Mouse (Mus musculus): ENCODE data around the gene Ncoa3.
"Not testable (repeated sequence)": the region's sequence is repeated elsewhere in the genome, so short reads cannot be mapped to it uniquely, and the experiment has no call there.

Gene Ncoa3

GRCm38 (mm10) chr2:165992270-165993172, at the start of gene Ncoa3:
TSS of gene Ncoa3 (plus strand) at chr2:165992636.
- peak; percentile 90 to 91 for DNase-seq (ENCODE audit: low spot score in 2 of 2)

GRCm38 (mm10) chr2:165943113-165943512, 49.3 kb upstream of the Ncoa3 start:
- DNase-seq (ENCODE audit: low spot score in 2 of 2): no peak

- no peak for DNase-seq (ENCODE audit: low spot score in 2 of 2)
Measured at GRCm38 (mm10) chr2:165944576-165945351, 47.7 kb upstream of the Ncoa3 start.

GRCm38 (mm10) chr2:165946046-165946564, 46.3 kb upstream of the Ncoa3 start:
- peak in 1 of 2 experiments; percentile 35 for DNase-seq (ENCODE audit: low spot score in 2 of 2)

GRCm38 (mm10) chr2:165948007-165948406, 44.4 kb upstream of the Ncoa3 start:
- DNase-seq (ENCODE audit: low spot score in 2 of 2): peak; percentile 73 to 77

GRCm38 (mm10) chr2:165948785-165949184, 43.7 kb upstream of the Ncoa3 start:
- DNase-seq (ENCODE audit: low spot score in 2 of 2): not testable (repeated sequence)

- peak; percentile 58 to 63 for DNase-seq (ENCODE audit: low spot score in 2 of 2)
Measured at GRCm38 (mm10) chr2:165949719-165950118, 42.7 kb upstream of the Ncoa3 start.

- peak; percentile 48 for DNase-seq (ENCODE audit: low spot score in 2 of 2)
Measured at GRCm38 (mm10) chr2:165951432-165952068, 40.9 kb upstream of the Ncoa3 start.

GRCm38 (mm10) chr2:165954872-165955271, 37.6 kb upstream of the Ncoa3 start:
- DNase-seq (ENCODE audit: low spot score in 2 of 2): peak; percentile 84 to 87

GRCm38 (mm10) chr2:165955386-165955785, 37.0 kb upstream of the Ncoa3 start:
- DNase-seq (ENCODE audit: low spot score in 2 of 2): no peak

- DNase-seq (ENCODE audit: low spot score in 2 of 2): peak in 1 of 2 experiments; percentile 31
Measured at GRCm38 (mm10) chr2:165956096-165956740, 36.2 kb upstream of the Ncoa3 start.

GRCm38 (mm10) chr2:165957257-165957828, 35.1 kb upstream of the Ncoa3 start:
- DNase-seq (ENCODE audit: low spot score in 2 of 2): no peak

GRCm38 (mm10) chr2:165958556-165958955, 33.9 kb upstream of the Ncoa3 start:
- no peak for DNase-seq (ENCODE audit: low spot score in 2 of 2)

- DNase-seq (ENCODE audit: low spot score in 2 of 2): no peak
Measured at GRCm38 (mm10) chr2:165960695-165961094, 31.7 kb upstream of the Ncoa3 start.

GRCm38 (mm10) chr2:165962824-165963223, 29.6 kb upstream of the Ncoa3 start:
- DNase-seq (ENCODE audit: low spot score in 2 of 2): no peak

- no peak for DNase-seq (ENCODE audit: low spot score in 2 of 2)
Measured at GRCm38 (mm10) chr2:165964121-165964520, 28.3 kb upstream of the Ncoa3 start.

- DNase-seq (ENCODE audit: low spot score in 2 of 2): no peak
Measured at GRCm38 (mm10) chr2:165967076-165967475, 25.4 kb upstream of the Ncoa3 start.

GRCm38 (mm10) chr2:165967823-165968555, 24.4 kb upstream of the Ncoa3 start:
- DNase-seq (ENCODE audit: low spot score in 2 of 2): peak; percentile 75 to 76

GRCm38 (mm10) chr2:165968876-165969275, 23.6 kb upstream of the Ncoa3 start:
- DNase-seq (ENCODE audit: low spot score in 2 of 2): no peak

GRCm38 (mm10) chr2:165969391-165969790, 23.0 kb upstream of the Ncoa3 start:
- DNase-seq (ENCODE audit: low spot score in 2 of 2): no peak
